Mouse (Mus musculus): ENCODE results near the gene Spata45.

Gene Spata45

GRCm38 (mm10) chr1:191042688-191043087 is 6.2 kb downstream of the Spata45 start:
- no peak for DNase-seq

DNA sequence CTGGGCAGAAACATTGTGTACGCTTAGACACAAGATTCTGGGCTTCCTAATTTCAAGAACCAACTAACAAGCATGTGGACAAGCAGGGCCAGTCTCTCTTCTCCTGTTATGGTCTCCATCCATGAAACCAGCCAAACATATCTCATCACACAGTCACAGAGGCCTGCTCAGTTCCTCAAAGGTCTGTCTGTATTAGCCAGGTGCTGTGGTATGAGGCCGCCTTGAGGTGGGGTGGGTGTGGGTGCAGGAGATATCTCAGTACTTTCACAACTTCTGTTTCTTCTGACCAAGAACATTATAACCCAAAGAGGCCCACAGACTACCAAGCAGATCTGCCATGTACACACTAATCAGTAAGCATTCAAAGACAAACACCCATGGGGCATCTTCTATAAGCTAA is 8.8 kb downstream of the Spata45 start:
- DNase-seq: no peak

- DNase-seq: no peak
Observed at GRCm38 (mm10) chr1:191046231-191046824, 9.9 kb downstream of the Spata45 start.

DNA sequence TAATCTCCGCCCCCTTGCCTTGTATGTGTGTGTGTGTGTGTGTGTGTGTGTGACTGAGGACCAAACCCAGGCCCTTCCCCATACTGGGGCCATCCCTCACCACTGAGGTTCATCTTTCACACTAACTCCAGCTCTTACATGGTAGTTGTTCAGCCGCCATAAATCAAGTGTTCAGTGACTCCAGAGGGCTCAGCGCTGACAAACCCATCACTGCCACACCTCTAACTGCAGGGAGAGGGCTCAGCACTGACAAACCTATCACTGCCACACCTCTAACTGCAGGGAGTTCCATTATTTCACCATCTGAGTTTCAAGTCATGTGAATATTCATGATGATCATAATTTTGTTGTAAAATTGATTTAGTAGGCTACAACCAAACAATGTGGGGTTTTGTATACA is 17.1 kb downstream of the Spata45 start:
- DNase-seq: no peak

DNA sequence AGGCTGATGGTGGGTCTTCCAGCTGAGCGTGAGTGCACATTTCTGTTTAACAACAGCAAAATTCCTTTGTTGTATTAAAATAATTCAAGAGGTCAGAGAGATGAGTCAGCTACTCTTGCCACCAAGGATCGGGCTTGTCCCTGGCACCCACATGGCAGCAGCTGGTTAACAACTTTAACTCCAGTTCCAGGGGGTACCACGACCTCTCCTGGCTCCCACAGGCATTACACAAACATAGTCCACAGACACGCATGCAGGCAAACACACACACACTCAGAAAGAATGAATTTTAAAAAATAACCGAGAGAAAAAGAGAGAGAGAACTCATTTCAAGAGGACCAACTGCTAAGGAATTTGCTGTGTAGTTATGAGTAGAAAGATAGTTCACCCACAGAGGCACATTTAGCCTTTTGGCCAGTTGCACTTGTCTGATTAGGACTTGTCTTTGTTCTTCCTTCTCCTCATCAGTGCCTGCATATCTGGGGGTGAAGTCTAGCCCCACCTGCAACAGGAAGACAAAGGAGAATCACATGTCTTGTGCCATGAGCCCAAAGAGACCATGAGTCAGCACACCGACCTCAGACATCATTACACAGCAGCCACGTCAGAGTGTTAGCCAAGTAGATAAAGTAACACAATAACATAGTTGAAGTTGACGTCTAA is 18.6 kb downstream of the Spata45 start:
- no peak for DNase-seq

GRCm38 (mm10) chr1:191055533-191055873 is 19.1 kb downstream of the Spata45 start:
- no peak for DNase-seq

DNA sequence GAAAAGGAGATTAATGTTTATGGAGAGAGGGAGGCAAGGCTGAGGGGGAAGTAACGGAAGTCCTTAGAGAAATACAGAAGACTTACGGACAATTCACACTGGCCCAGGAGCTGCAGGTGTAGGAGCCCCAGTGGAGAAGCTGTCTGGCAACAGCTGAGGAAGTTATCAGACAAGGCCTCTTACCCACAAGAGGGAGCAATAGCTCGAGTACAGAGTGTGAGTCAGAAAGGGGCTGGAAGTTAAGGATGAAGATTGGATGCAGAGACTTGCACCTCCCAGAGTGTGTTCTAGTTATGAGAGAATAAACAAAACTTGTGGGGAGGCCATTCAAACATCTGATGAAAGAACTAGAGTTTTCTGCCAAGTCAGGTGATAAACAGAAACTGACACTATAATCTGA is 21.0 kb downstream of the Spata45 start:
- DNase-seq: no peak

DNA sequence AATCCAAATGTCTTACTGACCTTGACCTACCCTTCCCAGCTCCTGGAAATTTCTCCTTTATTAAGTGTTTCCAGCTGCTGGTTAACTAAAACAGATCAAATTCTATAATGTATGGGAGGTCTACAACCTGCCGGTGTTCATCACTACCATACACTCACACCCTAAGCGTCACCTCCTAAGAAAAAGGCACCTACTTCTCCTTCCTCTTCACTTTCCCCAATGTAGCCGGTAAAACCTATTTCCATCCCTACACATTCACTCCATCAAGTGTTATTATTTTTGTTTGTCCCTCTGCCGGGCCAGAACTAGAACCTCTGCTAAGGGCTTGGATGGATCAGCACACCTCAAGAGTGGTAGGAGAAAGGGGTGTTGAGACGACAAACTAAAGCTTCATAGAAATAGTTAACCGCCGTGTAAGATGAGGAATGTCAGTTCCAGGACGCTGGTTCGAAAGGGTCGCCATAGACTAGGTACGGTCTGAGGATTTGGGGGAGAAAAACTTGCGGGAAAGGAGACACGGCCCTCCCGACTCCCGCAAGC is 25.9 kb downstream of the Spata45 start:
- DNase-seq: no peak

DNA sequence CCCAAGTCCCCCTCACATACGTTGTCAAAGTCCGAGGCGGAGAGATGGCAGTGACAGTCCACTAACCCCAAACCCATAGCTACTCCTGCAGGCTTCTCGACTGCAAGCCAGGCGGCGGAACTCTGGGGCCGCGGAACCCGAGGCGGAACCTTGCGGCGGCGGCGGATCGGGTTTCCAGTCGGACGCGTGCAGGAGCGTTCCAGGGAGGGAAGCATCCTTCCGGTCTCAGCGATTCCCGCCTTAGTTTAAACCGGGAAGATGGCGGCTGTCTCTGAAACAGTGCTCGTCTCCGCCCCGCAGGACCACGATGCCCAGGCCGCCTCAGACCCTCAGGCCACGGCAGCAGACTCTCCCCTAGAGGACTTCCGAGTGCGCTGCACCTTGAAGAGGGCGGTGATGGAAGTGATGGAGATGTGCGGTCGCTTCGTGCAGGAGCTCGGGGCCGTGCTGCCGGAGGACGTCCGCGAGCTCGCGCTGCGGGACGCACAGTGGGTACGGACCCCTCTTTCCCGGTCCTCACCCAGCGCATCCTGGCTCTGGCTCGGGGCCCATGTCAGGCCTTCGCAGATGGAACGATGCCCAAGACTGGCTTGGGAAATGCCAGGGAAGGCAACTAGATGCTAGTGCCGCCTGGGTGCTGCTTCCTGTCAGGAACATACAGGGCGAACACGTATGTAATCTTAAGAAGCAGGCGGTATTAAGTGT is 26.5 kb downstream of the Spata45 start, which contains the start of the genes Tatdn3 and Nsl1:
TSS of gene Tatdn3 (minus strand) at position 152 of the 705 bp plus-strand sequence.
TSS of gene Nsl1 (plus strand) at position 232 of the 705 bp plus-strand sequence.
- peak; percentile 84 to 96 for DNase-seq

- no peak for DNase-seq
Observed at GRCm38 (mm10) chr1:191063700-191064099, 27.3 kb downstream of the Spata45 start.

DNA sequence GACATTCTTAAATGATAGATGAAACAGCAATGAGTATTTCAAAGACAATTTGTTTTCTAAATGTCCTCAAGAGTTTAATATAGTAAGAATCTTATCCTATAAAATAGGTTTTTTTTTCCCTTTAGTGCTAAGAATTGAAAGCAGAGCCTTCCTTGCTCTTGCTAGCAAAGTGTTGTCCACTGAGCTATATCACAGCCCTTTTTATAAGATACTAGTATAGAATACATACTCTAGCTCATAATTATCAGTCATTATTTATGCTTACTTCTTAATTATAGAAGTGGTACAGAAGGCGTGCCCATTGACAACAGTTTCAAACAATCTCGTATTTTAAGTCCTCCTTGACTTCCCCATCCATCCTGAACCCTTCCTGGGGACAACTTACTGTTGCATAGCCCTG is 28.1 kb downstream of the Spata45 start:
- no peak for DNase-seq

DNA sequence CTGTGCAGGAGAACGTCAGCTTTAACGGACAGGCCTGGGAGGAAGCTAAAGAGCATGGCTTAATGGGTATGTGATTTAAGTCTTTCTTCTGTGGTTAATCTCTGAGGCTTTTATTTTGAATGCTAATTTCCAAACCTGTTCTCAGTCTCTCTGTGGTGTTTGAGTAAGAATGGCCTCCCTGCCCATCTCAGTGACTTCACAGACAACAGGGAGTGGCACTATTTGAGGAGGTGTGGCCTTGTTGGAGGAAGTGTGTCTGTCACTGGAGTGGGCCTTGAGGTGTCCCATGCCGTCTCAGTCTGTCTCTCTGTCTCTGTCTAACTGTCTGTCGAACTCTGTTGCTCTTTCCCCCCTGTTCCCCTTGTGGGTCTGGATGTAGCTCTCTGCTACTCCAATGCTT is 28.7 kb downstream of the Spata45 start:
- no peak for DNase-seq

DNA sequence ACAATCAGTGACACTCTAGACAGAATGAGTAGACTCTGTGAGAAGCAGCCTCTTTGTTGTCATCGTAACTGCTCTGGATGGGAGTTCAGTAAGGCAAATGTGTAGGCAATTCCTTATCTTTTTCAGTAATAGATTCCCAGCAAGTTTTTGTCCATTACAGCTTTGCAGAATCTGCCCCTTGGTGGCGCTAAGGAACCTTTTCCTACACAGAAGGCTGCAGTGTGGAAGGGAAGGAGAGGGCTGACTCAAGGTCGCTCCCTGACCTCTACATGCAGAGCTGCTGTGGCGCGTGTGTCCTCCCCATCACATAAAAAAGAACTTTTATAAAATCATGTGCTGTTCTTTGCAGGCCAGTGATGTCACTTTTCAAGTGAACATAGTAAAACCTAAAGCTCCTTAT is 31.9 kb downstream of the Spata45 start:
- DNase-seq: no peak

DNA sequence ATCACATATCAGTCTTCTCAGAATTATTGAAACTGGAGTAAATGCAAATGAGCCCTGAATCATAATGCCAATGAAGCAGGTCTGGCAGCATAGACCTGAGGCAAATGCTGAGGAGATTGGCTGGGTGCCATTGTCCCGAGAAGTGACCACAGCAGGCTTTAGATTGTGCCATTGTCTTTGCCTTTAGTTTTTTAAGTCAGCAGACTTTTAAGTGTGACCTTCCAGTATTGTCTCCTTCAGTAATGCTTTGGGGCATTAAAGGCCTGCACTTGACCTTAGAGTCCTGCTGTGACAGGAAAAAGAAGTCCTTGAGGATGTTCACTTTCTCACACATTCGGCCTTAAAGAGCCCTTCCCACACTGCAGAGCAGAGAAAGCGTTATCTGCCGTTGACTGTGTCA is 33.8 kb downstream of the Spata45 start:
- no peak for DNase-seq

DNA sequence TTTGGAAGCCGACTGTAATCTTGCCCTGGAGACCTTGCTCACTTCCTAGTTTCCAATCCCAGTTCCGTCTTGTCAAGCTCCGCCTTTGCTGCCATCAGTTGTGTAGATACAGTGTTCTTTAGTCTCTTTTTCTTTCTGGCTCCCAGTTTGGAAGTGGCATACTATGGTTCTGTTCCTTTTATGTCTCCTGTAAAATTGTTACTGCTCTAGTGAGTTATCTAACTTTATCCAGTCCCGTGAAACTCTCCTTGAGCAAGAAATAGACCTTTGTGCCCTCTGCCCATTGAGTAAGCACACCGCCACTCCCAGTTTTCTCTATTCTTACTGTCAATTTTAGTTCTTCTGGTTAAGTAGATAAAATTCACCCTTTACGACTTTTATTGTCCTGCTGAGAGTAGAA is 35.2 kb downstream of the Spata45 start:
- DNase-seq: no peak

DNA sequence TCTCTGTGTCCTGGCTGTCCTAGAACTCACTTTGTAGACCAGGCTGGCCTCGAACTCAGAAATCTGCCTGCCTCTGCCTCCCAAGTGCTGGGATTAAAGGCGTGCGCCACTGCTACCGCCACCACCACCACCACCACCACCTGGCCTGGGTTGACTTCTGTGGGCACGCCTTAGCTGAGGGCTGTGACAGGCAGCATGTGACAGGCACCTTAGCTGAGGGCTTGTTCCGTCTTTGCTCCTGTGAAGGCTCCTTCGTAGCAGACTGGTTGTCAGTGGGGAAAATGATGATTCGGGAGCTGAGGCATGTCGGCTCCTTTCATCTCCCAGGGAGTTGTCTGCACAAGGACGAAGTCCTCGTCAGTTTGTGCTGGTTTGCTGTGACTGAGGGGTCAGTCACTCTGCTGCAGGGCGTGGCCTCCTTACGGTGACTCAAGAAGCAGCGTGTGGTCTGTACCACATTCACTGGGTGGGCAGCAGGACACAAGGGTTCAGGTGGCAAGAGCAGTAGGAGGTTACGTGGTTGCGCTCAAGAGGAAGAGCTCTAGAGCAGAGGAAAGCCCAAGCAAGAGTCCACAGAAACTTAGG is 36.0 kb downstream of the Spata45 start:
- no peak for DNase-seq

- no peak for DNase-seq
Observed at GRCm38 (mm10) chr1:191073001-191073400, 36.6 kb downstream of the Spata45 start.

DNA sequence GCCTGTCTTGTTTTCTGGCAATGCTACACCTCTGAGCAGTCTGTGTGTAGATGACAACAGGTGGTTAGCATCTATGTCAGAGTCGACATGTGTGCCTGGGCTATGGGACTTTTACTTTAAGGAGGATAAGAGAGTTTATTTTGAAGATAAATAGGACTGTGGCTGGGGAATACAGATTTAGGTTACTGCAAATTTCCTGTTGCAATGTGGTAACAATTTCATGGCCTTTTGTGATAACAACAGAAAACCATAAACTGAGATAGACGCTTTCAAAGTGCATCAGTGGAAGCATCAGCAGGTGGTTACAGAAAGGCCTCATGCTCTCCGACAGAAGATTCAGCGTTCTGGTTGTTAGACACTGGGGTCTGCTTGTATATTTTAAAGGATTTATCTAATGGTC is 37.0 kb downstream of the Spata45 start:
- no peak for DNase-seq

DNA sequence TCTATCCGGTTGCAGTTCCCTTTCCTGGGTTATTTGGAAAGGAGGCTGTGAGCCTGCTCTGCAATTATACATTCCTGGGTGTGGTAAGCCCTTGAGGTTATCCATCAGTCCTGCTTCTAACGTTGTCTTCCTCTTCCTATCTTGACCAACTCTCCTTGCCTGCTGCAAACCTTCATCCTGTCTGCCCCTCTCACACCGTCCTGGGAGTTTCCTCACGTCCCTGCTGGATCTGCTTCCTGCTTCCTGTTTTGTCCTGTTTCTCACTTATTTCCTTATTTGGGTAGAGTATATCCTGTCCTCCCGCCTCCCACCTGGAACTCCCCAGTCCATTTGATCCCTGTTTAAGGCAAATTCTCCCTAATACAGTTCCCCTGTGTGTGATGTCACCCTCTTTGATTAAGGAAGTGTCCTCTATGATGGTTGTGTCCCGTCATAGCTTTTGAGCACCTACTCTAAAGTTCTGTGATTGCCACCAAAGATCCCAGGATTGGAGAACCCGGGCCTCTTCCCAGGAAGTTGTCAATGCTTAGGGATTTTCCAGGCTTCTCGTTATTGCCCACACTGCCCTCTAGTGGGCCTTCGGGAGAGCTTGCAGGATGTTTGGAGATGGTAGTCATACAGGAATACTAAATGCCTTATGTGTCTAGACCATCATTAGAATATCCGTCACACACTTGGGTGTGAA is 38.9 kb downstream of the Spata45 start:
- DNase-seq: peak; percentile 51 to 65

DNA sequence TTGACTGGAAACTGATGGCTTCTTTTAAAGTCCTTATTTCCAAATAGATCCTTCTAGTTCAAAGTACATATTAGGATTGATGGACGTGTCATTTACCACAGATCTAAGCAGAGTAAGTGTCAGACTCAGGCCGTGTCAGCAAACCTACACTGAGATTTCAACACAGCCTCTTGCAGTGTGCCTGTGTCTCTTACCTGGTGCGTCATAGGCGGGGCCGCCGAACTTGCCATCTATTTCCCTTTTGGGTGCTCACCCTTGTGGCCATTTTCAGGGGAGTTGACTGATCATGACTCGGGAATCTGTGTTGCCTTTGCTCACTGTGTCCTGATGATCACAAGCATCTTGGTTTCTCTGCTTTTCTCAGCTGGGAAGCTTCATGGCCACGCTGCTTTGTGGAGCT is 46.8 kb downstream of the Spata45 start:
- no peak for DNase-seq

DNA sequence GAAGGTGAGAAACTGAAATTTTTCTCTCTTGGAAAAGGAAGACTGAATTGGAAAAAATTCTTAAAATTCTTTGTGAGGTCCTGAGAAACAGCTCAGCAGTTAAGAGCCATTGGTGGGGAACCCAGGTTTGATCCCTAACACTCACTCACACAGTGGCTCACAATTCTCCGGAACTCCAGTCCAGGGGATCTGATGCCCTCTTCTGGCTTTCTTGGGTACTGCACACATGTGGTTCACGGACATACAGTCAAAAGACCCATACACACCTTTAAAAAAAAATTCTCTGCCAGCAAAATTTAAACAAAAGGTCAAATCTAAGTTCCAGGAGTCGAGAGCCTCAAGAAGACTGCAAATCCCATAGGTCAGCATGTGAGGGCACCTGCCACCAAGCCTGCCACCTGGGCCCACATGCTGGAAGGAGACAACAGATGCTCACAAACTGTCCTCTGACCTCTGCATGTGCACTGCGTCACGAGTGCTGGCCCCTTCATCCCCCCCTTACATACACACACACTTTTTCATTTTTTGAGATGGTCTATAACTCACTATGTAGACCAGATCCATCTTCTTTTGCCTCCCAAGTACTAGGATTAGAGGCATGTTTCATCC is 48.6 kb downstream of the Spata45 start:
- peak; percentile 20 to 37 for DNase-seq

DNA sequence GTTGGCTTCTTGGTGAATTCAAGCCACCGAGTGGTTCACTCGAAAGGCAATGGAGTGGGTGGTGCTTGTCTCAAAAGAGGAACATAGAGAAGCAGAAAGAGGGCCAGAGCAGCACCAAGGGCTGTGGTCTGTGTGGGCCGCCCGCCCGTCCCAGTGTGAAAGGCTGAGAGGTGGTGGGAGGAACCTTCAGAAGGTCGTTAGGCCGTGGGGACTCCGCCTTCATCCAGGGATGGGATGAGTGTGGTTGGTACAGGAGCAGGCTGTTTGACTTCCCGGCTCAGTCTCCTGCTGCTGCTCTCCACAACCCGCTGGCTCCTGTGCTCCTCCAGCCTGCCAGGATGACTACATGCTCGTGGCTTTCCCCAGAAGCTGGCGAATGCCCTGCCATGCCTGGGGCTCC is 49.2 kb downstream of the Spata45 start:
- no peak for DNase-seq
